Mouse (Mus musculus) skeletal muscle tissue, adult 2 months (tissue): ENCODE measurements at regions not wholly inside any gene's neighbourhood (a gene's known extent, or its start where the extent isn't known, plus 50 kb on each side); places are given as distances from the start of the nearest gene placed in this dataset.

Experiments used
- DNase-seq: peaks from one replicate; pipeline ENCODE4 v3.0.0-alpha.2; 2012; ENCODE audit warnings: low read depth, low spot score

- no peak for DNase-seq
Observed at GRCm38 (mm10) chr15:51392449-51393405, 2492.0 kb upstream of the Gm7489 start.

GRCm38 (mm10) chr15:51395961-51396360 lies 2488.7 kb upstream of the Gm7489 start:
- DNase-seq, result no peak

GRCm38 (mm10) chr15:51403581-51403980 lies 2481.1 kb upstream of the Gm7489 start:
- DNase-seq, result no peak

GRCm38 (mm10) chr15:51409791-51410308 lies 2474.9 kb upstream of the Gm7489 start:
- no peak for DNase-seq

GRCm38 (mm10) chr15:51411966-51412365 lies 2472.7 kb upstream of the Gm7489 start:
- DNase-seq, result no peak

GRCm38 (mm10) chr15:51442606-51443005 lies 2442.1 kb upstream of the Gm7489 start:
- no peak for DNase-seq

GRCm38 (mm10) chr15:51469895-51470294 lies 2414.8 kb upstream of the Gm7489 start:
- DNase-seq, result no peak

GRCm38 (mm10) chr15:51471143-51471542 lies 2413.6 kb upstream of the Gm7489 start:
- no peak for DNase-seq

- no peak for DNase-seq
Observed at GRCm38 (mm10) chr15:51472049-51472448, 2412.7 kb upstream of the Gm7489 start.

GRCm38 (mm10) chr15:51481856-51482255 lies 2402.8 kb upstream of the Gm7489 start:
- DNase-seq, result no peak

GRCm38 (mm10) chr15:51484207-51484606 lies 2400.5 kb upstream of the Gm7489 start:
- no peak for DNase-seq

- DNase-seq, result no peak
Observed at GRCm38 (mm10) chr15:51485554-51485953, 2399.2 kb upstream of the Gm7489 start.

- no peak for DNase-seq
Observed at GRCm38 (mm10) chr15:51502058-51502741, 2382.5 kb upstream of the Gm7489 start.

GRCm38 (mm10) chr15:51502742-51503270 lies 2381.9 kb upstream of the Gm7489 start:
- DNase-seq, result no peak

- DNase-seq, result no peak
Observed at GRCm38 (mm10) chr15:51503341-51503740, 2381.4 kb upstream of the Gm7489 start.

- DNase-seq, result no peak
Observed at GRCm38 (mm10) chr15:51504016-51504760, 2380.5 kb upstream of the Gm7489 start.

GRCm38 (mm10) chr15:51504789-51505188 lies 2379.9 kb upstream of the Gm7489 start:
- DNase-seq, result no peak

GRCm38 (mm10) chr15:51507126-51507525 lies 2377.6 kb upstream of the Gm7489 start:
- no peak for DNase-seq

GRCm38 (mm10) chr15:51511319-51511718 lies 2373.4 kb upstream of the Gm7489 start:
- DNase-seq, result no peak

GRCm38 (mm10) chr15:51536317-51536716 lies 2348.4 kb upstream of the Gm7489 start:
- no peak for DNase-seq

- no peak for DNase-seq
Observed at GRCm38 (mm10) chr15:51551216-51551775, 2333.4 kb upstream of the Gm7489 start.
